Mouse (Mus musculus) yolk sac, embryonic 10.5 days (tissue): ENCODE measurements around the gene Alg9.

Source experiments
- DNase-seq: peaks from one replicate; pipeline ENCODE4 v3.0.0-alpha.2; 2017; ENCODE audit warnings: low spot score

Gene Alg9

GRCm38 (mm10) chr9:50756711-50757110 lies 18.1 kb upstream of the Alg9 start:
- no peak for DNase-seq

DNA sequence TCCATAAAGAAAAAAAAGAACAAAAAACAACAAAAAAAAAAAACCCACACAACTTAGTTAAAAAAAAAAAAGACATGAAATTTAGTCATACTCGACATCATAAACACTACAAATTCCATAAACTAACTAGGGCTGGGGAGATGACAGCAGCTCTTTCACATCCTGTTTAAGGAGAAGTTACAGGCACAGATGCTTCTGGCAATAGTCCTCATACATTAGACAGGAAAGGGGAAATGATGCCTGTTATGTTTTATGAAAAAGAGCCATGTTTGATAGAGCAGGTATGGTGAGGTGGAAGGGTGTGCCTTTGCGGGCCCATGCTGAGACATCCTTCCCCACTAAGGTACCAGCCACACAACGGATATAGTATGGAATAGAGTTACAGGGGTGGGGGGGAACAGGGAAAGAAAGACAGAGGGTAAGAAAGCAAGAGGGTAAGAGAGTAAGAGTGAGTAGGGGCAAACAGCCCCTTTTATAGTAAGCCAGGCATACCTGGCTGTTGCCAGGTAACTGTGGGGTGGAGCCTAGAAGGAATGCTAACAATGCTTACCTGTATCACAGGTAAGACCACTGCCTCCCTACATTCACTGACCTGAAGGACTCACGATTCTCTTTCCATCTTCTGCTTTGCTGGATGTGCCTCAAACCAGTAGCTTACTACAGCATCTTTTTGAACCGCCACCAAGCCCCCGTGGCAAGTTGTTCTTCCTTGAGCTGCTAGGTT lies 13.1 kb upstream of the Alg9 start:
- DNase-seq = no peak

DNA sequence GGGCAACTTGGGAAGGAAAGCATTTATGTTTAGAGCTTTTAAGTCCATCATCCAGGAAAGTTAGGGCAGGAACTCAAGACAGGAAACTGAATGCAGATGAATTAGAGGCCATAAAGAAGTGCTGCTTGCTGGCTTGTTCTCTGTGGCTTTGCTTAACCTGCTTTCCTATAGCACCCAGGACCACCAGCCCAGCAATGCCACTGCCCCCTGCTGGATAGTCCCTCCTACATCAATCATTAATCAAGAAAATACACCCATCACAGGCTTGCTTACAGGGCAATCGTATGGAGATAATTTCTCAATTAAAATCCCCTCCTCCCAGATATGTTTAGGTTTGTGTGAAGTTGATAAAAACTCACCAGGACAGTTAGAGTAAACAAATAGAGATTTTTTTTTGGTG lies 11.5 kb upstream of the Alg9 start:
- no peak for DNase-seq

- no peak for DNase-seq
These were observed 7.2 kb upstream of the Alg9 start for GRCm38 (mm10) chr9:50767531-50768106.

- DNase-seq = peak; percentile 98
These were observed 6.5 kb upstream of the Alg9 start, which contains the start of gene Fdxacb1 for GRCm38 (mm10) chr9:50768107-50769002. Gene Fdxacb1, plus strand, starts transcription at chr9:50768236.

- DNase-seq = no peak
These were observed 4.8 kb upstream of the Alg9 start for GRCm38 (mm10) chr9:50770011-50770410.

- DNase-seq = no peak
These were observed 775 bp upstream of the Alg9 start for GRCm38 (mm10) chr9:50774026-50774462.

DNA sequence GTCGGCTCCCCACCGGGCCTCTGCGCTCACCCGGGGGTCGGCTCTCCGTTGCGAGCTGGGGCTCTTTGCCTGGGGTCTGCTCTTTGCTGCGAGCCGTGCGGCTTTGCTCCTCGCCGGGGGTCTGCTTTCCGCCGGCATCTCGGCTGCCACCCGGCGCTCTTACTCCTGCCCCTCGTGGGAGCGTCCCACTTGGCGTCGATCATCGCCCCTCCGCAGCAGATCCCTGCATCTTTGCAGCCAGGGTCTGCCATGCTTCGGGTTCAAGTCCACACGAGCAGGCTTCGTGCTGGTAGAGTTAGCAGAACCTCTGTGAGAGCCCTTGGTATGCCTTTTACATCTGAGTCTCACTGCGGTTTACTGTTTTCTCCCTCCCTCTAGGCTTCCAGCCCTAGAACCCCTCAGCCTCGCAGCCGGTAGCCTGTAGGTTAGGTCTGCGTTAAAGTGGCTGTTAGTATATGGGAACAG lies 875 bp downstream of the Alg9 start:
- DNase-seq = no peak

DNA sequence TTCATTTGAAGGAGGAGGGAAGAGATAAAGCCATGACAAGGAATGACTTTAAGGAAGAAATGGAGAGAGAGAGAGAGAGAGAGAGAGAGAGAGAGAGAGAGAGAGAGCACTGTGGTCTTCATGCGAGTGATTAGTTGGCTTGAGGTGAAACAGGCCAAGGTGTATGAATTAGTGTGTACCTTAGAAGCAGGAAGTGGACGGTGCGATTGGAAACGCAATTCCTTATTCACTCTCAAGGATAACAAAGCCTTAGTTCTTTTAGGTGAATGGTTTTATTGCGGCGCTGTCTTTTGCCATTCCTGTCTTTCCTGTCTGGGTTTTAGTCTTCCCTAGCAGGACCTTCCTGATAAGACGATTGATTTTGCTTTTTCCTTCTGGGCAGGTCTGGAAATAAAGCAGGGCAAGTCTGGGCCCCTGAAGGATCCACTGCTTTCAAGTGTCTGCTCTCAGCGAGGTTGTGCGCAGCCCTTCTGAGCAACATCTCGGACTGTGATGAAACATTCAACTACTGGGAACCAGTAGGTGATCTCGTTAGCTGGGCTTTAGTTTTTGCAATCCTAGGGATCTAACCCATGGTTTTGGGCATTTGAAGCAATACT lies 1.4 kb downstream of the Alg9 start:
- DNase-seq = no peak

GRCm38 (mm10) chr9:50782155-50782554 lies 7.3 kb downstream of the Alg9 start:
- DNase-seq = no peak

DNA sequence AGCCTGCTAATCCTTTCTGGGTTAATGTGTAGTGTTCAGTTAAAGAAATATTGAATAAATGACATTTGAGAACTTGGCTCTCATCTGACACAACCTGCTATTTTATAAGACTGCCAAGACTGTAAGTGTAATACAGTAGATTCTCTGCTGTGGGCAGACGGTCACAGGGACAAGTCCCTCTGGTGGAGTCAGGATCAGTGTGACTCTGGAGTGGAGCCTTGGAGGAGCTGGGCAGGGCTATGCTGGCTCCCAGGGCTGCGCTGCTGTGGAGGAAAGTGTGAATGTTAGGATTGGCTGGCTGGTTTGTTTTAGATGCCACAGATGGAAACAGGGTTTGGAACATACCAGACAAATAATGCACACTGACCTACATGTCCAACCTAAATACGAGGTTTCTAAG lies 20.4 kb downstream of the Alg9 start:
- no peak for DNase-seq

DNA sequence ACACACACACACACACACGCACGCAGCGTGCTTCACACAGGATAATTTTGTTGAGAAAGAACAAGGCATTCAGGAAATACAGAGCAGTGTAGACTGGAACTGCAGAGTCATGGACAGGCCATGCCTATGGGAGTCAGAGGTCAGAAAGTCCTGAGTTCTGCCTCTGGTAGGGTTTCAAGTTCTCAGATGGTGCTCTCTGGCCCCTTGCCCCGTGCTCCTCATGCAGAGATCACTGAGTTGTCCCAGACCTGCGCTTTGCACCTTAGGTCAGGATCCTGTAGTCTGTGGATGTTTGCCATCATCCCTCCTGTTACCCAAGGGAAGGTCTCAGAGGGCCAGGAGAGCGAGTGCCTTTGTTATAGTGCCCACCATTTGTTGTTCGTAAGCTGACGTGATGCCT lies 22.0 kb downstream of the Alg9 start:
- DNase-seq = no peak

GRCm38 (mm10) chr9:50797641-50798040 lies 22.8 kb downstream of the Alg9 start:
- DNase-seq = no peak

DNA sequence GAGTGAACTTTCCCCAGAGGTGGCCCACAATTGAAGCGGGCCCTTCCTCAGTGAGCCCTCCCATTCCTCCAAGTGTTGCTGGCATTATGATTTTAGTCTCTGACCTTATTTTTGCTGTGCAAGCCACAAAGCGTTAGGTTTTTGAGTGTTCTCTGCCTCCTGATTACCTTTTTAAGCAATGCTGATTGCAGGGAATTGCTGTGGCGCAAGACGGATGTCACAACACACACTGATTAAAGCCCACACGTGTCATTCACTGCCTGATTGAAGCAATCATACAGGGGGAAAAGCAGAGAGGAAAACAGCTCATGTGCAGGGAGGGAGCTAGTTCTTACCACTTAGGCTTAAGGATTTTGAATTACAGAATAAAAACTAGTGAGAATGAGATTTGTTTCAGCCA lies 23.5 kb downstream of the Alg9 start:
- no peak for DNase-seq

DNA sequence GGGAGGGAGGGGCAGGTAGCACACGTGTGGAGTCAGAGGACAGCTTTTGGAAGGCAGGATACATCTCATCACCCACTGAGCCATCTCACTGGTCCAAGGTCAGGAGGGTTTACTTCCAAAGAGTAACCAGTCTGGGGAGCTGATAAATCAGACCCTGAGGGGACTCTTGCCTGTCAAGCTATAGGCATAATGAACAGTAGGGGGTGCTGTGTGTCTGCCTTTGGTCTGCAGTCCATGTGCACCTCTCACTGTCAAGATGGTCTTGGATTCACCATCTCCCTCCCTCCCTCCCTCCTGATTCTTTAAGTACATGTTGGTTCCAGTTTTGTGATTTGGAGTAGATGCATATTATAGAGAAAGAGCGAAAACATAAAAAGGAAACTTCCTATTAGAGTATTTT lies 26.2 kb downstream of the Alg9 start:
- no peak for DNase-seq

GRCm38 (mm10) chr9:50803055-50803671 lies 28.3 kb downstream of the Alg9 start:
- peak; percentile 23 for DNase-seq

DNA sequence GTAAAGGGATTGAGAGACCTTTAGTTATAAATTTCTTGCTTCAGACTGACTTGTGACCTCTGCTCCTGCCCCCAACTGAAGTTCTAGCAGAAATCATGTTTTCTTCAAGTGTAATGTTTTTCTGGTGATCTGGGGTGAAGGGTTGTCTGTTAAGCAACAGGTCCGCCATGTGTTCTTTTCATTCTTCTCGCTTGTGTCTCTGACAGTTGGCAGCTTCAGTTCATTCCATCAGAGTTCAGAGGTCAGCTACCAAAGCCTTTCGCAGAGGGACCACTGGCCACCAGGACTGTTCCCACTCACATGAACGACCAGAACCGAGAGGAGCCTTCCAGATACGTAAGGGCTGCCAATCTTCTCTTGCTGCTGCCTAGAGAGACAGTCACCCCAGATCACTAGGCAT lies 33.7 kb downstream of the Alg9 start:
- DNase-seq = no peak

DNA sequence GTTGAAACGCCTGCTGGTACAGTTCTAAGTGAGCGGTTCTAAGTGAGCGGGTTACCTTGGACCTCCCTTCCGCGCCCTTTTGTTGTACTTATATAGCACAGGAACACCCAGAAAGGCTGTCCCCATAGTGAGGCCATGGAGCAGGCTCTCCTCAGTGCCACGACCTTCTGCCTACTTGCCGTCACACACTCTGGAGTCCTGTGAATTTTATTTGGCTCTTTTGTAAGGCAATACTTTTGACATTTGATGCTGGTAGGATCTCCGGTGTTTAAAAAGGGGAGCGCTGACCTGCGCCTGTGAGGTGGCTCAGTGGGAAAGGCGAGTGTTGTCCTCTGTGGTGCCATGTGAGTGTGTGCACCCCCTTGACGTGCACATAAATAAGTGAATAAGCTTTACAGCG lies 34.3 kb downstream of the Alg9 start:
- no peak for DNase-seq

DNA sequence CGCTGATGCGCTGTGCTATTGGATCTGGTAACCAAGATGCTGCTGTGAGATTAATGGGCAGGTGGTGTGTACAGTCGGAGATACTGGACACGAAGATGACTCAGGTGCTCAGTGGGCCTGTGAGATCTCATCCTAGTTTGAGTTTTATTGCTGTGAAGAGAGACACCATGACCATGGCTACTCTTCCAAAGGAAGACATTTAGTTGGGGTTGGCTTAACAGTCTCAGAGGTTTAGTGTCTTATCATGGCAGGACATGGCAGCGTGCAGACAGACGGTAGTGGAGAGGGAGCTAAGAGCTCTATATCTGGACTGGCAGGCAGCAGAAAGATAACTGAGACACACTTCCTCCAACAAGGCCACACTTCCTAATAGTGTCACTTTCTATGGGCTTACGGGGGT lies 36.4 kb downstream of the Alg9 start:
- DNase-seq = no peak

GRCm38 (mm10) chr9:50811746-50812145 lies 36.9 kb downstream of the Alg9 start:
- DNase-seq = no peak

- no peak for DNase-seq
These were observed 39.0 kb downstream of the Alg9 start for GRCm38 (mm10) chr9:50813796-50814195.

- DNase-seq = no peak
These were observed 40.8 kb downstream of the Alg9 start for GRCm38 (mm10) chr9:50815666-50816065.
